9 mouse cellular contexts compared by ENCODE assay signal in genomic region chr13:58117318-58118017, GRCm38 (mm10). TPM values are rescaled to one million over a fixed set of nuclear protein-coding genes. Genes with fewer than 3 reads are reported as not detected.
DNase-seq lines count a peak whose midpoint lies in the region; ATAC-seq and TF ChIP-seq lines count a peak whose summit lies in the region.
"Had no signal": no experiment of that assay in that cellular context is flagged by ENCODE, and none has a peak within 500 bp of the region (broad histone marks: within the 10 kb centered on the region; RNA-seq: fewer than 3 reads in every experiment).

No protein-coding gene starts in this region.

- H3K36me3 ChIP-seq in liver, adult 2 months (ENCODE audit: control insufficient read depth, insufficient read depth, low read length) = no peaks in the 10 kb centered on the region
- H3K36me3 ChIP-seq in liver, embryonic 11.5 days (ENCODE audit: control insufficient read depth, insufficient read depth, low read length) = no peaks in the 10 kb centered on the region
- no peaks in the 10 kb centered on the region for H3K36me3 ChIP-seq in stomach, postnatal 0 days (ENCODE audit: control insufficient read depth, insufficient read depth, low read length)
- H3K36me3 ChIP-seq: hindbrain, embryonic 15.5 days had no signal

- no peak overlapping the region for H3K4me2 ChIP-seq in liver, embryonic 11.5 days
- no peak overlapping the region for H3K4me2 ChIP-seq in stomach, postnatal 0 days (replicated peaks; ENCODE audit: low read depth)
- H3K4me2 ChIP-seq: hindbrain, embryonic 15.5 days had no signal

- WGBS in liver, adult 2 months = 67% methylated on average over 8 of the region's 8 CpGs
- 41% methylated on average over 8 of the region's 8 CpGs for WGBS in liver, embryonic 11.5 days
- WGBS in stomach, postnatal 0 days = 62% methylated on average over 8 of the region's 8 CpGs

- TF ChIP-seq CTCF in liver, adult 2 months (IDR thresholded peaks at IDR 0.05; ENCODE audit: low read depth, low read length) = peak; percentile 74
- peak; percentile 80 for TF ChIP-seq CTCF in stomach, postnatal 0 days (IDR thresholded peaks at IDR 0.05; ENCODE audit: low read depth)

- H3K27ac ChIP-seq in liver, adult 2 months (replicated peaks; ENCODE audit: insufficient read depth, low read depth, low read length) = no peak overlapping the region
- no peak overlapping the region for H3K27ac ChIP-seq in liver, embryonic 11.5 days (ENCODE audit: low read depth, low read length)
- H3K27ac ChIP-seq in stomach, postnatal 0 days (replicated peaks) = no peak overlapping the region
- H3K27ac ChIP-seq: hindbrain, embryonic 15.5 days had no signal

- H3K9ac ChIP-seq in liver, adult 2 months (ENCODE audit: low read depth, low read length) = no peak overlapping the region
- H3K9ac ChIP-seq in liver, embryonic 11.5 days (ENCODE audit: low read depth, low read length) = no peak overlapping the region
- no peak overlapping the region for H3K9ac ChIP-seq in stomach, postnatal 0 days (ENCODE audit: low read length)
- H3K9ac ChIP-seq: hindbrain, embryonic 15.5 days had no signal

- no peak overlapping the region for H3K4me3 ChIP-seq in liver, adult 2 months (ENCODE audit: insufficient read depth, low read depth, low read length)
- H3K4me3 ChIP-seq in liver, embryonic 11.5 days (ENCODE audit: low read depth, low read length) = no peak overlapping the region
- H3K4me3 ChIP-seq in stomach, postnatal 0 days (ENCODE audit: low read depth, low read length) = no peak overlapping the region
- H3K4me3 ChIP-seq: hindbrain, embryonic 15.5 days had no signal

- no peaks in the 10 kb centered on the region for H3K9me3 ChIP-seq in liver, embryonic 11.5 days (ENCODE audit: control insufficient read depth, low read length)
- no peaks in the 10 kb centered on the region for H3K9me3 ChIP-seq in stomach, postnatal 0 days (ENCODE audit: control insufficient read depth, low read length)
- H3K9me3 ChIP-seq: hindbrain, embryonic 15.5 days had no signal

- TF ChIP-seq POLR2A in liver, adult 2 months (IDR thresholded peaks at IDR 0.05; ENCODE audit: extremely low read depth, insufficient read depth, low read length) = no peak

- peaks cover 25% of the 10 kb centered on the region; the same call in 1 of the 2 replicates for H3K79me2 ChIP-seq in liver, adult 2 months (ENCODE audit: control insufficient read depth, insufficient read depth, low read length)

- H3K27me3 ChIP-seq in liver, adult 2 months (ENCODE audit: control insufficient read depth, insufficient read depth, low read length) = no peaks in the 10 kb centered on the region
- peaks cover 9% of the 10 kb centered on the region for H3K27me3 ChIP-seq in liver, embryonic 11.5 days (replicated peaks; ENCODE audit: control insufficient read depth, insufficient read depth, low read length)
- H3K27me3 ChIP-seq in stomach, postnatal 0 days (ENCODE audit: control insufficient read depth, insufficient read depth, low read length) = no peaks in the 10 kb centered on the region
- H3K27me3 ChIP-seq: hindbrain, embryonic 15.5 days had no signal

- TF ChIP-seq EP300 in stomach, postnatal 0 days (optimal IDR thresholded peaks at IDR 0.05) = no peak

- peak; percentile 72 to 85 for DNase-seq in adrenal gland, adult (ENCODE audit: inconsistent age in 2 of 2, low spot score in 1 of 2)
- no peak for DNase-seq in adrenal gland, adult 8-10 months
- DNase-seq in liver, adult 2 months (ENCODE audit: extremely low read depth, low read depth, low spot score) = no peak
- no peak for DNase-seq in liver, embryonic 11.5 days (ENCODE audit: low spot score)
- peak; percentile 32 for DNase-seq in c-Kit-positive CD71-positive TER-119-negative erythroid progenitor cells, embryonic 14.5 days (ENCODE audit: low read depth)
- peak; percentile 74 for DNase-seq in gastrocnemius, postnatal 4 days (ENCODE audit: low spot score in 2 of 2)
- DNase-seq in lung, postnatal 10 days = peak; percentile 89
- DNase-seq in stomach, postnatal 0 days (ENCODE audit: low spot score) = peak; percentile 69

- ATAC-seq in liver, embryonic 11.5 days (replicated peaks; ENCODE audit: low FRiP score) = no peak
- no peak for ATAC-seq in stomach, postnatal 0 days (ENCODE audit: low FRiP score, low TSS enrichment)

- peaks cover 7% of the 10 kb centered on the region for H3K4me1 ChIP-seq in liver, adult 2 months (ENCODE audit: control insufficient read depth, insufficient read depth, low read length)
- H3K4me1 ChIP-seq in liver, embryonic 11.5 days (replicated peaks; ENCODE audit: control insufficient read depth, insufficient read depth, low read length) = peaks cover 5% of the 10 kb centered on the region; the same call in 1 of the 2 replicates
- H3K4me1 ChIP-seq in stomach, postnatal 0 days (replicated peaks; ENCODE audit: control insufficient read depth, insufficient read depth) = no peaks in the 10 kb centered on the region

RNA-seq across cellular contexts. Expression of gene Klhl3, which starts 4.1 kb away (rescaled TPM):
- 1 to 10 TPM; 1.1 to 4.2 (median 3.2) TPM for total RNA-seq in adrenal gland, adult 8-10 months (2022)
- 4.0 and 4.7 TPM in 2 replicates for total RNA-seq in liver, adult 2 months (2014; rRNA removed)
- 3.2 TPM in 2 replicates for polyA plus RNA-seq in liver, adult 2 months (2012; rRNA removed)
- 1.9 and 2.7 TPM in 2 replicates for polyA plus RNA-seq in liver, embryonic 11.5 days (2014; fragmentation: Nextera tagmentation; extraction: Ambion mirVana)
- 1 to 10 TPM; 2.9 to 3.7 TPM for total RNA-seq in gastrocnemius, postnatal 4 days (2021)
- 1.1 and 1.2 TPM in 2 replicates for polyA plus RNA-seq in stomach, postnatal 0 days (2015; fragmentation: Nextera tagmentation; extraction: Ambion mirVana)

RNA-seq across cellular contexts. Expression of gene Hnrnpa0, which starts 10.9 kb away (rescaled TPM):
- 100 to 1,000 TPM; 104 to 131 (median 119) TPM for total RNA-seq in adrenal gland, adult 8-10 months (2022)
- 16.1 and 20.3 TPM in 2 replicates for total RNA-seq in liver, adult 2 months (2014; rRNA removed)
- 35.4 and 36.0 TPM in 2 replicates for polyA plus RNA-seq in liver, adult 2 months (2012; rRNA removed)
- polyA plus RNA-seq in liver, embryonic 11.5 days (2014; fragmentation: Nextera tagmentation; extraction: Ambion mirVana) = 18.7 and 22.8 TPM in 2 replicates
- 100 to 1,000 TPM; 134 TPM for total RNA-seq in gastrocnemius, postnatal 4 days (2021)
- 21.1 and 24.6 TPM in 2 replicates for polyA plus RNA-seq in stomach, postnatal 0 days (2015; fragmentation: Nextera tagmentation; extraction: Ambion mirVana)

RNA-seq across cellular contexts. Expression of gene Idnk, which starts 40.0 kb away (rescaled TPM):
- 10 to 100 TPM; 59.2 to 71.4 (median 63.6) TPM for total RNA-seq in adrenal gland, adult 8-10 months (2022)
- 34.0 and 34.5 TPM in 2 replicates for total RNA-seq in liver, adult 2 months (2014; rRNA removed)
- polyA plus RNA-seq in liver, adult 2 months (2012; rRNA removed) = 26.9 and 27.3 TPM in 2 replicates
- 37.9 and 38.0 TPM in 2 replicates for polyA plus RNA-seq in liver, embryonic 11.5 days (2014; fragmentation: Nextera tagmentation; extraction: Ambion mirVana)
- total RNA-seq in gastrocnemius, postnatal 4 days (2021) = 10 to 100 TPM; 10.8 to 13.9 TPM
- 35.0 and 37.5 TPM in 2 replicates for polyA plus RNA-seq in stomach, postnatal 0 days (2015; fragmentation: Nextera tagmentation; extraction: Ambion mirVana)

Comparison
In these comparisons a context has a peak if more than half of its experiments do, and no peak if none do; other contexts are left out.
1. DNase-seq: peak in adrenal gland, adult (2 of 2), c-Kit-positive CD71-positive TER-119-negative erythroid progenitor cells, embryonic 14.5 days (single experiment), gastrocnemius, postnatal 4 days (2 of 2), lung, postnatal 10 days (single experiment) and stomach, postnatal 0 days (single experiment); none in adrenal gland, adult 8-10 months (single experiment), liver, adult 2 months (single experiment) and liver, embryonic 11.5 days (single experiment).